Mouse (Mus musculus) megakaryocyte, embryonic 14.5 days (primary cell): Measurements from ENCODE around the gene Aldoart2.

Source experiments
- FLI1 ChIP-seq: IDR thresholded peaks from 2 replicates; pipeline ENCODE4 v1.6.1; 2012; ENCODE audit warnings: low read length, inconsistent platforms, mixed read lengths
- GATA1 ChIP-seq: IDR thresholded peaks from 3 replicates; pipeline ENCODE4 v1.6.1; 2012; ENCODE audit warnings: mixed read lengths, low read length, inconsistent platforms, borderline replicate concordance

DNA sequence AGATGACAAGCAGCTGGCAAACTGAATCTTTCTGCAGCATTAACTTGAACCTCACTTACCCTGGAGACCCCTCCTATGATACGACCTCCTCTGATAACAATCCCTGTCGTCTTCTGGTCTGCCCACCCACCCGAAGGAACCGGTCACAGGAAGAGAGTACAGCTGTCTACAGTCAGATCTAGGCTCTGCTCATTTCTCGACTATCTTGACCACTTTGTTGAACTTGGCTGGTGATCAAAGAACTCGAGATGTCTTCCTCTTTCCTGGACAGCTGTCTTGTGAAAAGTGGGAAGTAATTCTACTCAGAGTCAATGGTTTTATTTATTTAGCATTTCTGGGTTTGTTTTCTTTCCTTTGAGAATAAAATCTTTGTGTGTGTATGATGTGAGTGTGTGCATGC is 4.6 kb downstream of the Aldoart2 start:
- TF ChIP-seq FLI1: no peak
- no peak for TF ChIP-seq GATA1
